Mouse (Mus musculus): Measurements from ENCODE around the gene Soat1. TPM values are rescaled to one million over a fixed set of nuclear protein-coding genes. Genes with fewer than 3 reads are reported as not detected.

Soat1 gene
- polyA plus RNA-seq, 2 experiments: 19.1 to 23.1 TPM

DNA sequence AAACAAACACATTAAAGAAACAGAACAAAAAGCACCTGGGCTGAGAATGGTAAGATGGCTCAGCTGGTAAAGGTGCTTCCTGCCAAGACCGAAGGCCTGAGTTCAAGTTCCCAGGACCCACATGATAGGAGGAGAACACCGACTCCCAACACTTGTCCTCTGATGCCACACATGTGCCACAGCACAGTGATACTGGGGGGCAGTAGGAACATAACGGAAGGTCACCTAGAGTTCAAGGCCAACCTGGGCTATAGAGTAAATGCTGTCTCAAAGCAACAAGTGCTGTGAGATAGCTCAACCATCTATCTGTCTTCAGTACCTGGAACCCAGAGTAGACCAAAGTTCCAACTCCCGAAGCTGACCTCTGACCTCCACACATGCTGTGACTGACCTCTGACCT lies 13.9 kb downstream of the Soat1 start:
- peaks cover 19% of the 10 kb centered on the region; the same call in 1 of the 2 replicates for H3K36me3 ChIP-seq (ENCODE audit: control insufficient read depth, insufficient read depth, low read length)
- no peak overlapping the region for H3K4me2 ChIP-seq (replicated peaks; ENCODE audit: low read depth, low read length, severe bottlenecking)
- no peaks in the 10 kb centered on the region for H3K9me3 ChIP-seq (ENCODE audit: control insufficient read depth, low read length)
- no peak overlapping the region for H3K27ac ChIP-seq (replicated peaks; ENCODE audit: low read depth, low read length)
- no peak for TF ChIP-seq POLR2A (IDR thresholded peaks at IDR 0.05; ENCODE audit: borderline replicate concordance, extremely low read depth, insufficient read depth, insufficient read length)
- WGBS: 87% methylated on average over 4 of the region's 4 CpGs
- H3K9ac ChIP-seq (ENCODE audit: low read depth, low read length, severe bottlenecking): no peak overlapping the region
- no peaks in the 10 kb centered on the region for H3K27me3 ChIP-seq (ENCODE audit: control insufficient read depth, insufficient read depth, low read length)
- no peak overlapping the region for H3K4me3 ChIP-seq (replicated peaks; ENCODE audit: low read length)
- ATAC-seq (ENCODE audit: low FRiP score, low read depth): no peak
- DNase-seq (ENCODE audit: low spot score): no peak
- H3K4me1 ChIP-seq (ENCODE audit: control insufficient read depth, insufficient read depth, low read length): no peaks in the 10 kb centered on the region

DNA sequence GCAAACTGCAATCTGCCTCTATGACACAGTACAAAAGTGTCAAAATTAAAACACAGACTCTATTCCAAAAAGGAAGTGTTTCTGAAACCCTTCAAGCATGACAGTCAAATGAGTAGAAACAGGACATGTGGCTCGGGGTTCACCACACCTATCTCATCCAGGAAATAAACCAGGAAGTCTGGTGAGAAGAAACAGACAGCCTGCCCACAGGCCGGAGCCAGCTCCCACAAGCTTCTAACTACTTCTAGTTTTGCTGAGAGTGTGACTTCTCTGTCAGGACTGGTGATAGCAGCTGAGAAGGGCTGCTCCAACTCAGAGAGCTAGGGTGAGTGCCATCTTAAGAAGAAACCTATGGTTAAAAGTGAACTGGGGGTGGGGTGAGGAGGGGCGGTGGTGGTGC lies 14.4 kb downstream of the Soat1 start:
- Histone ChIP-seq H3K27me3 (ENCODE audit: control insufficient read depth, insufficient read depth, low read length) (no peaks in the 10 kb centered on the region), H3K27ac (replicated peaks; ENCODE audit: low read depth, low read length) (no peak overlapping the region), H3K9ac (ENCODE audit: low read depth, low read length, severe bottlenecking) (no peak overlapping the region), H3K36me3 (ENCODE audit: control insufficient read depth, insufficient read depth, low read length) (peaks cover 24% of the 10 kb centered on the region), H3K4me3 (replicated peaks; ENCODE audit: low read length) (no peak overlapping the region), H3K4me1 (ENCODE audit: control insufficient read depth, insufficient read depth, low read length) (no peaks in the 10 kb centered on the region), H3K9me3 (ENCODE audit: control insufficient read depth, low read length) (no peaks in the 10 kb centered on the region), H3K4me2 (replicated peaks; ENCODE audit: low read depth, low read length, severe bottlenecking) (no peak overlapping the region)
- TF ChIP-seq POLR2A (IDR thresholded peaks at IDR 0.05; ENCODE audit: borderline replicate concordance, extremely low read depth, insufficient read depth, insufficient read length): no peak
- ATAC-seq (ENCODE audit: low FRiP score, low read depth): no peak
- 78% methylated on average over 3 of the region's 3 CpGs for WGBS
- DNase-seq (ENCODE audit: low spot score): no peak

DNA sequence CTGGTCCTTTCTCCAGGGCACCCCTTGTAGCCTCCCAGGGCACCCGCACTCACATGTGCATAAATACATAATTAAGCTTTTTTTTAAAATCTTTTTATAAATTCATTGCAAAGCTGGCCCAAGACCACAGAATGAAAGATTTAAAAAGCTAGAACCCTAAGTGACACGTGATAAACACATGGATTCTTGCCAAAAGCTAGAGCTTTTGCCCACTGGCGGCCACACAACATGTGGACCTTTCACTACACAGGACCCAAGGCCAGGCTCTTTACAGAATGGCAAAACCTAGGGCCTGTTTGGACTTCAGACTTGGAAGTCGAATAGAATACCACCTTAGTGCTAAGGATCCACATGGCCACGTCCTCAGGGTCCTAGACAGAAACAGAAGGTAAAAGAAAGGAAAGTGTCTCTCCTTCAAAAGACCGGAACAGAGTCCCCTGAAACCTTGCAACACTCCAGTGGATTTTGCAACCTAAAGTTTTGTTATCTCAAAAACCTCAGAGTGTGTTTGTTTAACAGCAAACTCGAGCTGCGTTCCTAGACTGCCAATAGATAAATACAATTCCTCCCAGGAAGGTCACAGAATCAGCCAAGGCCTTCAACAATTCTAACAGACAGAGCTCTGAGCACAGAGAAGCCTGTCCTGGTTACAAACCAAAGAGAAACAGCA lies 15.6 kb downstream of the Soat1 start:
- H3K27ac ChIP-seq (replicated peaks; ENCODE audit: low read depth, low read length): no peak overlapping the region
- no peaks in the 10 kb centered on the region for H3K27me3 ChIP-seq (ENCODE audit: control insufficient read depth, insufficient read depth, low read length)
- no peak overlapping the region for H3K9ac ChIP-seq (ENCODE audit: low read depth, low read length, severe bottlenecking)
- WGBS: 80% methylated on average over 8 of the region's 8 CpGs
- no peak for TF ChIP-seq POLR2A (IDR thresholded peaks at IDR 0.05; ENCODE audit: borderline replicate concordance, extremely low read depth, insufficient read depth, insufficient read length)
- peaks cover 26% of the 10 kb centered on the region for H3K36me3 ChIP-seq (ENCODE audit: control insufficient read depth, insufficient read depth, low read length)
- ATAC-seq (ENCODE audit: low FRiP score, low read depth) (no peak), DNase-seq (ENCODE audit: low spot score) (no peak)
- no peak overlapping the region for H3K4me2 ChIP-seq (replicated peaks; ENCODE audit: low read depth, low read length, severe bottlenecking)
- H3K4me3 ChIP-seq (replicated peaks; ENCODE audit: low read length): no peak overlapping the region
- H3K9me3 ChIP-seq (ENCODE audit: control insufficient read depth, low read length): no peaks in the 10 kb centered on the region
- H3K4me1 ChIP-seq (ENCODE audit: control insufficient read depth, insufficient read depth, low read length): no peaks in the 10 kb centered on the region

DNA sequence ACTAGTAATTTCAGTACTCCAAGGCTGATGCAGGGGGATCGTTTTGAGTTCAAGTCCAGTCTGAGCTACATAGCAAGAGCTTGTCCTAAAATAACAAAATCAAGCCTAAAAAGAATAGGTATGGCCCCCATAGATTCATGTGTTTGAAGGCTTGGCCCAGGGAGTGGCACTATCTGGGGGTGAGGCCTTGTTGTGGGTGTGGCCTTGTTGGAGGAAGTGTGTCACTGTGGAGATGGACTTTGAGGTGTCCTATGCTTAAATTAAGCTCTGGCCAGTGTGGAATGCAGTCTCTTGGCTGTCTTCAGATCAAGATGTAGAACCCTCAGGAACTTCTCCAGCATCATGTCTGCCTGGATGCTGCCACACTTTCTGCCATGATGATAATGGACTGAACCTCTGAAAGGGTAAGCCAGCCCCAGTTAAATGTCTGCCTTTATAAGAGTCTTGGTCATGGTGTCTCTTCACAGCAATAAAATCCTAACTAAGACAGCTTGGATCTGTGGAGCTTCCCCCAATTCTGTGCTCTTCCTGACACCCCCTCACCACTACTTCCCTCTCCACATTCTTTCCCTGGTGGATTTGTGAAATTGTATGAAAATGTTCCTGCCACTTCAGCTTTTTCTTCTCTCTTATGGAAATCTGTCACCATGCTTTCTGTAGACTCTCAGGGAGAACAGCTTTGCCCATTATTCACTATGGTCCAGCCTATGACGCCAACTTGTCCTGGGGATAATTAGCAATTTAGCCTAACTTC lies 18.9 kb downstream of the Soat1 start:
- WGBS: 92% methylated on average over 2 of the region's 2 CpGs
- no peak overlapping the region for H3K9ac ChIP-seq (ENCODE audit: low read depth, low read length, severe bottlenecking)
- no peaks in the 10 kb centered on the region for H3K27me3 ChIP-seq (ENCODE audit: control insufficient read depth, insufficient read depth, low read length)
- no peak for DNase-seq (ENCODE audit: low spot score)
- no peak overlapping the region for H3K27ac ChIP-seq (replicated peaks; ENCODE audit: low read depth, low read length)
- no peak for ATAC-seq (ENCODE audit: low FRiP score, low read depth)
- peaks cover 23% of the 10 kb centered on the region for H3K36me3 ChIP-seq (ENCODE audit: control insufficient read depth, insufficient read depth, low read length)
- no peaks in the 10 kb centered on the region for H3K9me3 ChIP-seq (ENCODE audit: control insufficient read depth, low read length)
- no peak overlapping the region for H3K4me2 ChIP-seq (replicated peaks; ENCODE audit: low read depth, low read length, severe bottlenecking)
- no peak overlapping the region for H3K4me3 ChIP-seq (replicated peaks; ENCODE audit: low read length)
- no peaks in the 10 kb centered on the region for H3K4me1 ChIP-seq (ENCODE audit: control insufficient read depth, insufficient read depth, low read length)
- no peak for TF ChIP-seq POLR2A (IDR thresholded peaks at IDR 0.05; ENCODE audit: borderline replicate concordance, extremely low read depth, insufficient read depth, insufficient read length)

DNA sequence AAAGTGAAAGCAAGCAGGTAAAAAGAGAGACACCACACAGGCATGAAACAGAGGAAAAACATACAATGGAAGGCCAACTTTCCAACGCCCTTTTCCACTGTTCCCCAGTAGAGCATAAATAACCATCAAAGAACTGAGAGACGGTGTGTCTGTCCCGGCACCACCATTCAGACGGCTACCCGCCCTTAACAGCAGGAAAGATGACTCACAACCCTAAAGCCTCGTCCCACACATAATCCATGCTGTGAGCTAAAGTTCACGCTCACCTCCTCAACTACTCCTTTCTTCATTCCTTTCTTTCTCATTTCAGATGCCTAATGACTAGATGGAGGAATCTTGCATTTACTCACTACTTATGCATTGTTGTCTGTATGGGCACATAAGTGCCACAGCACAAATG lies 19.7 kb downstream of the Soat1 start:
- peaks cover 23% of the 10 kb centered on the region for H3K36me3 ChIP-seq (ENCODE audit: control insufficient read depth, insufficient read depth, low read length)
- H3K4me1 ChIP-seq (ENCODE audit: control insufficient read depth, insufficient read depth, low read length): no peaks in the 10 kb centered on the region
- H3K27ac ChIP-seq (replicated peaks; ENCODE audit: low read depth, low read length): no peak overlapping the region
- no peaks in the 10 kb centered on the region for H3K27me3 ChIP-seq (ENCODE audit: control insufficient read depth, insufficient read depth, low read length)
- no peak for DNase-seq (ENCODE audit: low spot score)
- no peak overlapping the region for H3K4me3 ChIP-seq (replicated peaks; ENCODE audit: low read length)
- no peak overlapping the region for H3K4me2 ChIP-seq (replicated peaks; ENCODE audit: low read depth, low read length, severe bottlenecking)
- WGBS: 60% methylated on average over 7 of the region's 7 CpGs
- no peak overlapping the region for H3K9ac ChIP-seq (ENCODE audit: low read depth, low read length, severe bottlenecking)
- ATAC-seq (ENCODE audit: low FRiP score, low read depth): no peak
- no peaks in the 10 kb centered on the region for H3K9me3 ChIP-seq (ENCODE audit: control insufficient read depth, low read length)
- TF ChIP-seq POLR2A (IDR thresholded peaks at IDR 0.05; ENCODE audit: borderline replicate concordance, extremely low read depth, insufficient read depth, insufficient read length): no peak

Measured in limb, embryonic 14.5 days (tissue).